Mouse (Mus musculus): ENCODE results near the gene Abcf3. TPM values are rescaled to one million over a fixed set of nuclear protein-coding genes. Genes with fewer than 3 reads are reported as not detected.

The Abcf3 gene
- polyA plus RNA-seq, 1 experiment from 2014 or later = 50.9 TPM

GRCm38 (mm10) chr16:20517701-20518374 is 30.5 kb upstream of the Abcf3 start:
- ATAC-seq (replicated peaks; ENCODE audit: low FRiP score) = peak; percentile 47
- Histone ChIP-seq H3K4me2 (peak overlapping the region; percentile 91), H3K9ac (ENCODE audit: low read depth, low read length) (peak overlapping the region; percentile 95), H3K4me1 (replicated peaks; ENCODE audit: control insufficient read depth, insufficient read depth, low read length) (peaks cover 6% of the 10 kb centered on the region; the same call in 1 of the 2 replicates), H3K4me3 (ENCODE audit: low read depth, low read length) (peak overlapping the region; percentile 96), H3K27me3 (replicated peaks; ENCODE audit: control insufficient read depth, insufficient read depth, low read length) (no peaks in the 10 kb centered on the region), H3K27ac (ENCODE audit: low read depth, low read length) (peak overlapping the region; percentile 85), H3K36me3 (ENCODE audit: control insufficient read depth, insufficient read depth, low read length) (peaks cover 2% of the 10 kb centered on the region; the same call in 1 of the 2 replicates), H3K9me3 (ENCODE audit: control insufficient read depth, low read length) (no peaks in the 10 kb centered on the region)
- 18% methylated on average over 6 of the region's 6 CpGs for WGBS
- peak; percentile 54 for DNase-seq (ENCODE audit: low spot score)

- H3K9ac ChIP-seq (ENCODE audit: low read depth, low read length) = no peak overlapping the region
- peaks cover 2% of the 10 kb centered on the region; the same call in 1 of the 2 replicates for H3K4me1 ChIP-seq (replicated peaks; ENCODE audit: control insufficient read depth, insufficient read depth, low read length)
- no peak overlapping the region for H3K4me3 ChIP-seq (ENCODE audit: low read depth, low read length)
- H3K27me3 ChIP-seq (replicated peaks; ENCODE audit: control insufficient read depth, insufficient read depth, low read length) = no peaks in the 10 kb centered on the region
- peaks cover 43% of the 10 kb centered on the region for H3K36me3 ChIP-seq (ENCODE audit: control insufficient read depth, insufficient read depth, low read length)
- no peak overlapping the region for H3K27ac ChIP-seq (ENCODE audit: low read depth, low read length)
- 87% methylated on average over 10 of the region's 10 CpGs for WGBS
- no peak for ATAC-seq (replicated peaks; ENCODE audit: low FRiP score)
- H3K9me3 ChIP-seq (ENCODE audit: control insufficient read depth, low read length) = no peaks in the 10 kb centered on the region
- no peak overlapping the region for H3K4me2 ChIP-seq
- no peak for DNase-seq (ENCODE audit: low spot score)
Observed at GRCm38 (mm10) chr16:20523886-20524285, 24.5 kb upstream of the Abcf3 start.

- DNase-seq (ENCODE audit: low spot score) (no peak), ATAC-seq (replicated peaks; ENCODE audit: low FRiP score) (peak; percentile 90)
- peaks cover 52% of the 10 kb centered on the region for H3K36me3 ChIP-seq (ENCODE audit: control insufficient read depth, insufficient read depth, low read length)
- H3K27me3 ChIP-seq (replicated peaks; ENCODE audit: control insufficient read depth, insufficient read depth, low read length) = no peaks in the 10 kb centered on the region
- WGBS = 72% methylated on average over 5 of the region's 5 CpGs
- 0 out of 2 replicates have a peak overlapping the region, but pooled peaks have one; percentile 34 for H3K27ac ChIP-seq (ENCODE audit: low read depth, low read length)
- no peak overlapping the region for H3K9ac ChIP-seq (ENCODE audit: low read depth, low read length)
- no peaks in the 10 kb centered on the region for H3K9me3 ChIP-seq (ENCODE audit: control insufficient read depth, low read length)
- no peak overlapping the region for H3K4me3 ChIP-seq (ENCODE audit: low read depth, low read length)
- no peaks in the 10 kb centered on the region for H3K4me1 ChIP-seq (replicated peaks; ENCODE audit: control insufficient read depth, insufficient read depth, low read length)
- no peak overlapping the region for H3K4me2 ChIP-seq
Observed at GRCm38 (mm10) chr16:20528779-20529178, 19.6 kb upstream of the Abcf3 start.

- no peak overlapping the region for H3K4me2 ChIP-seq
- DNase-seq (ENCODE audit: low spot score) = no peak
- 89% methylated on average over 1 of the region's 1 CpGs for WGBS
- no peaks in the 10 kb centered on the region for H3K27me3 ChIP-seq (replicated peaks; ENCODE audit: control insufficient read depth, insufficient read depth, low read length)
- no peaks in the 10 kb centered on the region for H3K9me3 ChIP-seq (ENCODE audit: control insufficient read depth, low read length)
- H3K4me1 ChIP-seq (replicated peaks; ENCODE audit: control insufficient read depth, insufficient read depth, low read length) = no peaks in the 10 kb centered on the region
- 0 out of 2 replicates have a peak overlapping the region, but pooled peaks have one; percentile 34 for H3K27ac ChIP-seq (ENCODE audit: low read depth, low read length)
- no peak overlapping the region for H3K9ac ChIP-seq (ENCODE audit: low read depth, low read length)
- H3K4me3 ChIP-seq (ENCODE audit: low read depth, low read length) = no peak overlapping the region
- no peak for ATAC-seq (replicated peaks; ENCODE audit: low FRiP score)
- peaks cover 46% of the 10 kb centered on the region for H3K36me3 ChIP-seq (ENCODE audit: control insufficient read depth, insufficient read depth, low read length)
Observed at GRCm38 (mm10) chr16:20529375-20529774, 19.0 kb upstream of the Abcf3 start.

- ATAC-seq (replicated peaks; ENCODE audit: low FRiP score) (no peak), DNase-seq (ENCODE audit: low spot score) (no peak)
- WGBS = 94% methylated on average over 20 of the region's 20 CpGs
- Histone ChIP-seq H3K27me3 (replicated peaks; ENCODE audit: control insufficient read depth, insufficient read depth, low read length) (no peaks in the 10 kb centered on the region), H3K9ac (ENCODE audit: low read depth, low read length) (no peak overlapping the region), H3K4me3 (ENCODE audit: low read depth, low read length) (no peak overlapping the region), H3K9me3 (ENCODE audit: control insufficient read depth, low read length) (no peaks in the 10 kb centered on the region), H3K4me2 (no peak overlapping the region), H3K36me3 (ENCODE audit: control insufficient read depth, insufficient read depth, low read length) (peaks cover 37% of the 10 kb centered on the region), H3K4me1 (replicated peaks; ENCODE audit: control insufficient read depth, insufficient read depth, low read length) (no peaks in the 10 kb centered on the region), H3K27ac (ENCODE audit: low read depth, low read length) (no peak overlapping the region)
Observed at GRCm38 (mm10) chr16:20530941-20531340, 17.4 kb upstream of the Abcf3 start.

- 49% methylated on average over 10 of the region's 10 CpGs for WGBS
- Histone ChIP-seq H3K4me3 (ENCODE audit: low read depth, low read length) (peak overlapping the region; percentile 76; the same call in 1 of the 2 replicates), H3K4me1 (replicated peaks; ENCODE audit: control insufficient read depth, insufficient read depth, low read length) (peaks cover 19% of the 10 kb centered on the region), H3K27me3 (replicated peaks; ENCODE audit: control insufficient read depth, insufficient read depth, low read length) (no peaks in the 10 kb centered on the region), H3K27ac (ENCODE audit: low read depth, low read length) (no peak overlapping the region), H3K36me3 (ENCODE audit: control insufficient read depth, insufficient read depth, low read length) (peaks cover 33% of the 10 kb centered on the region), H3K4me2 (peak overlapping the region; percentile 46), H3K9ac (ENCODE audit: low read depth, low read length) (no peak overlapping the region), H3K9me3 (ENCODE audit: control insufficient read depth, low read length) (no peaks in the 10 kb centered on the region)
- DNase-seq (ENCODE audit: low spot score) = no peak
- ATAC-seq (replicated peaks; ENCODE audit: low FRiP score) = no peak
Observed at GRCm38 (mm10) chr16:20534617-20535295, 13.6 kb upstream of the Abcf3 start.

GRCm38 (mm10) chr16:20535296-20536080 is 12.9 kb upstream of the Abcf3 start, which contains the start of gene Ap2m1:
Gene Ap2m1 (plus strand): TSS chr16:20535478.
- Histone ChIP-seq H3K4me1 (replicated peaks; ENCODE audit: control insufficient read depth, insufficient read depth, low read length) (peaks cover 27% of the 10 kb centered on the region), H3K9ac (ENCODE audit: low read depth, low read length) (peak within 1 kb of the TSS; percentile 75), H3K4me2 (peak within 1 kb of the TSS; percentile 72), H3K4me3 (ENCODE audit: low read depth, low read length) (peak within 1 kb of the TSS; percentile 76), H3K9me3 (ENCODE audit: control insufficient read depth, low read length) (no peaks in the 10 kb centered on the region), H3K27me3 (replicated peaks; ENCODE audit: control insufficient read depth, insufficient read depth, low read length) (no peaks in the 10 kb centered on the region), H3K36me3 (ENCODE audit: control insufficient read depth, insufficient read depth, low read length) (peaks cover 40% of the 10 kb centered on the region), H3K27ac (ENCODE audit: low read depth, low read length) (peak within 1 kb of the TSS; percentile 78)
- under 1% methylated on average over 52 of the region's 52 CpGs for WGBS
- DNase-seq (ENCODE audit: low spot score) (peak; percentile 92), ATAC-seq (replicated peaks; ENCODE audit: low FRiP score) (peak; percentile 95)

- Histone ChIP-seq H3K4me2 (peak overlapping the region; percentile 72), H3K9me3 (ENCODE audit: control insufficient read depth, low read length) (no peaks in the 10 kb centered on the region), H3K27me3 (replicated peaks; ENCODE audit: control insufficient read depth, insufficient read depth, low read length) (no peaks in the 10 kb centered on the region), H3K4me3 (ENCODE audit: low read depth, low read length) (peak overlapping the region; percentile 76), H3K36me3 (ENCODE audit: control insufficient read depth, insufficient read depth, low read length) (peaks cover 38% of the 10 kb centered on the region), H3K9ac (ENCODE audit: low read depth, low read length) (peak overlapping the region; percentile 75), H3K4me1 (replicated peaks; ENCODE audit: control insufficient read depth, insufficient read depth, low read length) (peaks cover 28% of the 10 kb centered on the region), H3K27ac (ENCODE audit: low read depth, low read length) (peak overlapping the region; percentile 78)
- ATAC-seq (replicated peaks; ENCODE audit: low FRiP score) = no peak
- 27% methylated on average over 9 of the region's 9 CpGs for WGBS
- no peak for DNase-seq (ENCODE audit: low spot score)
Observed at GRCm38 (mm10) chr16:20536081-20536665, 12.2 kb upstream of the Abcf3 start.
